Mouse (Mus musculus) right cerebral cortex, postnatal 10 days (tissue): ENCODE measurements at regions not wholly inside any gene's neighbourhood (a gene's known extent, or its start where the extent isn't known, plus 50 kb on each side); places are given as distances from the start of the nearest gene placed in this dataset.

Experiments used
- DNase-seq, 2 experiments: peaks; one replicate each; pipeline ENCODE4 v3.0.0; 2021; ENCODE audit warnings: low spot score in 2 of 2

- peak; percentile 70 to 87 for DNase-seq
Observed at GRCm38 (mm10) chr7:117106691-117107191, 274.0 kb upstream of the Xylt1 start.

- peak in 1 of 2 experiments; percentile 53 for DNase-seq
Observed at GRCm38 (mm10) chr7:117108391-117108790, 272.4 kb upstream of the Xylt1 start.

GRCm38 (mm10) chr7:117127728-117128127 lies 253.1 kb upstream of the Xylt1 start:
- DNase-seq, result no peak

- no peak for DNase-seq
Observed at GRCm38 (mm10) chr7:117134869-117135268, 245.9 kb upstream of the Xylt1 start.

GRCm38 (mm10) chr7:117138681-117139080 lies 242.1 kb upstream of the Xylt1 start:
- DNase-seq, result no peak

- peak; percentile 88 to 91 for DNase-seq
Observed at GRCm38 (mm10) chr7:117139245-117139970, 241.4 kb upstream of the Xylt1 start.

GRCm38 (mm10) chr7:117139971-117140247 lies 240.9 kb upstream of the Xylt1 start:
- DNase-seq, result no peak

GRCm38 (mm10) chr7:117146809-117147208 lies 234.0 kb upstream of the Xylt1 start:
- peak; percentile 60 to 84 for DNase-seq

- no peak for DNase-seq
Observed at GRCm38 (mm10) chr7:117150355-117150754, 230.4 kb upstream of the Xylt1 start.

- peak; percentile 49 to 76 for DNase-seq
Observed at GRCm38 (mm10) chr7:117153826-117154550, 226.8 kb upstream of the Xylt1 start.

- DNase-seq, result no peak
Observed at GRCm38 (mm10) chr7:117161193-117161908, 219.4 kb upstream of the Xylt1 start.

GRCm38 (mm10) chr7:117174811-117175422 lies 205.9 kb upstream of the Xylt1 start:
- peak; percentile 60 to 80 for DNase-seq

GRCm38 (mm10) chr7:117184011-117184410 lies 196.8 kb upstream of the Xylt1 start:
- DNase-seq, result no peak

- DNase-seq, result peak in 1 of 2 experiments; percentile 52
Observed at GRCm38 (mm10) chr7:117185891-117186290, 194.9 kb upstream of the Xylt1 start.

GRCm38 (mm10) chr7:117196611-117197010 lies 184.2 kb upstream of the Xylt1 start:
- DNase-seq, result no peak

GRCm38 (mm10) chr7:117226294-117226693 lies 154.5 kb upstream of the Xylt1 start:
- DNase-seq, result no peak

- DNase-seq, result no peak
Observed at GRCm38 (mm10) chr7:117229619-117230018, 151.2 kb upstream of the Xylt1 start.

- no peak for DNase-seq
Observed at GRCm38 (mm10) chr7:117256819-117257218, 124.0 kb upstream of the Xylt1 start.

- no peak for DNase-seq
Observed at GRCm38 (mm10) chr7:117258557-117258956, 122.2 kb upstream of the Xylt1 start.

- DNase-seq, result no peak
Observed at GRCm38 (mm10) chr7:117259151-117259550, 121.6 kb upstream of the Xylt1 start.

- no peak for DNase-seq
Observed at GRCm38 (mm10) chr7:117259674-117260294, 121.0 kb upstream of the Xylt1 start.

- no peak for DNase-seq
Observed at GRCm38 (mm10) chr7:117260596-117260995, 120.2 kb upstream of the Xylt1 start.
